Mouse (Mus musculus) liver (tissue): ENCODE results near the gene Rpa1.

Experiments
- DNase-seq: peaks from one replicate; pipeline ENCODE4 v3.0.0-alpha.2; 2020; ENCODE audit warnings: mixed read lengths

Rpa1 gene

GRCm38 (mm10) chr11:75259996-75260561 lies 88.0 kb downstream of the Rpa1 start:
- DNase-seq = no peak

GRCm38 (mm10) chr11:75259416-75259815 lies 88.7 kb downstream of the Rpa1 start:
- DNase-seq = no peak

- DNase-seq = no peak
These were observed 91.0 kb downstream of the Rpa1 start for GRCm38 (mm10) chr11:75257056-75257648.

- no peak for DNase-seq
These were observed 92.8 kb downstream of the Rpa1 start for GRCm38 (mm10) chr11:75255330-75255729.

- peak; percentile 79 for DNase-seq
These were observed 93.7 kb downstream of the Rpa1 start for GRCm38 (mm10) chr11:75254252-75254912.

- no peak for DNase-seq
These were observed 96.5 kb downstream of the Rpa1 start for GRCm38 (mm10) chr11:75251557-75252070.

GRCm38 (mm10) chr11:75251006-75251512 lies 97.1 kb downstream of the Rpa1 start:
- DNase-seq = no peak

GRCm38 (mm10) chr11:75249588-75249987 lies 98.5 kb downstream of the Rpa1 start:
- no peak for DNase-seq
